Mouse (Mus musculus) heart, postnatal 0 days (tissue): ENCODE results near the gene Rora. TPM values are rescaled to one million over a fixed set of nuclear protein-coding genes. Genes with fewer than 3 reads are reported as not detected.

Experiments
- ATAC-seq: fragments of 200-750 bp; cut with Nextera tagmentation; 2 replicates; pipeline ENCODE4 v1.8.0; 2017; ENCODE audit warnings: low read depth, moderate number of reproducible peaks, moderate library complexity; ENCODE audit not compliant: insufficient read depth
- DNase-seq: peaks from one replicate; pipeline ENCODE4 v3.0.0-alpha.2; 2016; ENCODE audit warnings: low spot score
- H3K27ac ChIP-seq: fragments of 300-500 bp; sonication (generic); 2 replicates; pipeline ENCODE4 v1.5.1; 2014; ENCODE audit warnings: low read depth, mild to moderate bottlenecking
- H3K27me3 ChIP-seq: fragments of 300-500 bp; sonication (generic); 2 replicates; pipeline ENCODE4 v1.6.1; 2014; ENCODE audit warnings: low read length, mixed read lengths; ENCODE audit not compliant: control insufficient read depth, insufficient read depth
- H3K36me3 ChIP-seq: fragments of 300-500 bp; sonication (generic); replicated peaks from 2 replicates; pipeline ENCODE4 v1.6.1; 2014; ENCODE audit warnings: low read length, mixed read lengths; ENCODE audit not compliant: control insufficient read depth, insufficient read depth
- H3K4me1 ChIP-seq: fragments of 300-500 bp; sonication (generic); 2 replicates; pipeline ENCODE4 v1.6.1; 2014; ENCODE audit warnings: antibody characterized with exemption; ENCODE audit not compliant: control insufficient read depth, insufficient read depth
- H3K4me2 ChIP-seq: fragments of 300-500 bp; sonication (generic); 2 replicates; pipeline ENCODE4 v1.6.1; 2014; ENCODE audit warnings: low read depth, mild to moderate bottlenecking, low read length, moderate library complexity
- H3K4me3 ChIP-seq: fragments of 300-500 bp; sonication (generic); 2 replicates; pipeline ENCODE4 v1.5.1; 2014; ENCODE audit warnings: low read depth, low read length
- H3K9ac ChIP-seq: fragments of 300-500 bp; sonication (generic); replicated peaks from 2 replicates; pipeline ENCODE4 v1.6.1; 2014; ENCODE audit warnings: low read depth, low read length, mixed read lengths
- H3K9me3 ChIP-seq: fragments of 300-500 bp; sonication (generic); replicated peaks from 2 replicates; pipeline ENCODE4 v1.6.1; 2016; ENCODE audit warnings: low read length; ENCODE audit not compliant: control insufficient read depth
- CTCF ChIP-seq: IDR thresholded peaks from 2 replicates; pipeline ENCODE4 v1.5.1; 2016; ENCODE audit warnings: antibody characterized with exemption, control low read depth, low read depth
- EP300 ChIP-seq: IDR thresholded peaks from 2 replicates; pipeline ENCODE4 v1.6.1; 2016; ENCODE audit warnings: antibody characterized with exemption, low read depth
- WGBS: fragments of 180-500 bp; shearing (Covaris S2); extraction: QIAGEN DNeasy Blood & Tissue Kit; methylation state at CpG from one replicate; pipeline ENCODE4 v1.1.7; 2014; 5-methylcytosine and 5-hydroxymethylcytosine counted together
- polyA plus RNA-seq: library from polyadenylated mRNA; unstranded; fragments of >200 nt; fragmentation: Nextera tagmentation; extraction: Ambion mirVana; gene quantifications from 2 replicates; pipeline ENCODE4 v1.2.1, GENCODE M21; 2015
- total RNA-seq: library from RNA; depleted of rRNA; stranded (reverse); fragments of >200 nt; gene quantifications from 2 replicates; pipeline ENCODE4 v1.2.3, GENCODE M21; 2014; ENCODE audit warnings: low replicate concordance

Rora gene
- total and polyA plus RNA-seq, 2 experiments from 2014 or later: 7.9 to 9.8 TPM

DNA sequence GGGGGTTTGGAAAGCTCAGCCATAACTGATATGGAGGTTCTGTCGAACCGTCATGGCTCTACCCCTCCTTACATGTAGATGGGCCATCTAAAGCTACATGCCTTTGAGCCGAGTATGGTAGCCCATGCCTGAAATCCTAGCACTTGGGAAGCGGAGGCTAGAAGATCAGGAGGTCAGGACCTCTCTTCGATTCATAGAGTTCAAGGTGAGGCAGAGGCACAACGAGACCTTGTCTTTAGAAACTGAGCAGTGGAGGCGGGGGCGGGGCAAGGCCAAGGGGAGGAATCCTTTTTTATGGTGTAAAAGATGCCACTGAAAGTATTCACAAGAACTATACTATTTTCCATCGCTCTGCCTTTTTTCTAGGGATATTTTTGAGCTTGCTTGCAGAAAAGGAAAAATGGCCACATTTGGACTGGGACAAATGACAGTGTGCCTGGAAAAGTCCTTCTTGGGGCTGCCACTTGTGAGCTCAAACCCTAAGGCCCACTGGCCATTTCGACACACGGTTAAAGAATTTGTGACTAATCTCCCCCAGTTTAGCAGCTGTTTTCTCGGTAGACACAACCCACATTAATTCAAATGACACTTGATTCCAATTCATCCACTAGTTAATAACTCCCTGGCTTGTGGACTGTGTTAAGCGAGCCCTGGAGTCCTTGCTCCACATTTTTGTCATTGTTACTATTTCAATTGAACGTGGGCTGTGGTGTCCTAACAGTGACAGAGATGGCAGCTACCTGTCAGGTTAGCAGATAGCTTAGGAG, 679.4 kb downstream of the Rora start:
- H3K27ac ChIP-seq: no peak overlapping the region
- H3K4me1 ChIP-seq: peaks cover 6% of the 10 kb centered on the region; the same call in 1 of the 2 replicates
- 79% methylated on average over 14 of the region's 14 CpGs for WGBS
- no peak for DNase-seq
- H3K36me3 ChIP-seq: no peaks in the 10 kb centered on the region
- ATAC-seq: no peak
- no peak overlapping the region for H3K9ac ChIP-seq
- no peaks in the 10 kb centered on the region for H3K9me3 ChIP-seq
- no peak overlapping the region for H3K4me3 ChIP-seq
- H3K4me2 ChIP-seq: no peak overlapping the region
- TF ChIP-seq EP300 (no peak), CTCF (no peak)
- no peaks in the 10 kb centered on the region for H3K27me3 ChIP-seq

DNA sequence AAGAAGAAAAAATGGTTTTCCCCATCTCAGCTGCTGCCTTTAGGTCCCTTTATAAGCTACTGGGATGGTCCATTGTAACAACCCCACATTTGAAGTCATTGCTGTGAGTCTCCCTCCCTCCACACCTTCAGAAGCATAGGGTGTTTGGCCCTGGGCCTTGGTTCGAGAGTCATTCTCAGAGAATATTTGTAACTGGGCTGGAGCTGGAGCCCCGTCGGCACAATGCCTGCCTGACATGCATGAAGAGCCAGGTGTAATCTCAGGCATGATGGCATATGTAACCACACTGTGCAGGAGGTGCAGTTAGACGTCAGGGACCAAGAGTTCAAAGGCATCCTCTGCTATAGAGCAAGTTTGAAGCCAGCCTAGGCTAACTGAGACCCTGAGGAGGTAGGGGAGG, 680.1 kb downstream of the Rora start:
- Histone ChIP-seq H3K4me2 (no peak overlapping the region), H3K4me3 (no peak overlapping the region), H3K4me1 (peaks cover 6% of the 10 kb centered on the region; the same call in 1 of the 2 replicates), H3K9me3 (no peaks in the 10 kb centered on the region), H3K9ac (no peak overlapping the region), H3K27ac (no peak overlapping the region), H3K36me3 (no peaks in the 10 kb centered on the region), H3K27me3 (no peaks in the 10 kb centered on the region)
- 87% methylated on average over 4 of the region's 4 CpGs for WGBS
- TF ChIP-seq EP300: no peak
- no peak for TF ChIP-seq CTCF
- DNase-seq: no peak
- ATAC-seq: no peak

DNA sequence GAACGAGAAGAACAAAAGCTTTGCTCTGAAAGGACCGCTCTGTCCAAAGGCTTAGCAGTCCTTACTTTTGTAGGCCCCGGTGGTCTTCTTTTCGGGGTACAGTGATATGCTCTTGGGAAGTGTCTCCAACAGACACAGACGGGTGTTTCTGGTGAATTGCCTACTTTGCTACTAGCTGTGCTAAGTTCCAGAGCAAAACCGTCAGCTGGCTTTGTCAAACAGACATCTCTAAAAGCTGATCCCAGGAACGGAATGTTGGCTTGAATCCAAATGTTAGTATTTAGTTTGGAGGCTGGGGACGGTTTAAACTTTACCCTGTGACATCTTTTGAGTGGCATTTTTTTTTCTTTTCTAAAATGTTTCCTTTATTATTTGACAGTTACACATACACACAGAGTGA, 680.5 kb downstream of the Rora start:
- Histone ChIP-seq H3K9me3 (no peaks in the 10 kb centered on the region), H3K4me3 (no peak overlapping the region), H3K27ac (no peak overlapping the region), H3K9ac (no peak overlapping the region), H3K36me3 (no peaks in the 10 kb centered on the region), H3K27me3 (no peaks in the 10 kb centered on the region), H3K4me1 (peaks cover 6% of the 10 kb centered on the region; the same call in 1 of the 2 replicates), H3K4me2 (no peak overlapping the region)
- no peak for DNase-seq
- TF ChIP-seq CTCF: no peak
- no peak for TF ChIP-seq EP300
- no peak for ATAC-seq
- 46% methylated on average over 8 of the region's 8 CpGs for WGBS

DNA sequence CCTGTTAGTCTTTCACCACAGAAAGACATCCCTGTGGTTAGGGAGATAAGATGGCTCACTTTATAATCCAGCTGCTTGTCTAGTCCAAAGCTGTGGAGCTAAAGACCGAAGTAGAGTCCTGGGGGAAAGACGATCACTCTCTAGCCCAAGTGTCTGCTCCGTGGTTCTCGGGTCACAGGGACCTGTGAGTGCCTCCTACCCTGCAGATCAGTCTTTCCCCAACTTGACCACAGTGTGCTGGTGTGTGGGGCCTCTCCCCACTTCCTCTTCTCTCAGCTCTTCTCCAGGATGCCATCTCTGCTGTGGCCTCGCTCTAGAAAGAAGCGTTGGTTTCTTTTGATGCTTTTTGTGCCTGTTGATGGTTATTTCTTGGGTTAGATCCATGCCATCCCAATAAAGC, 682.5 kb downstream of the Rora start:
- Histone ChIP-seq H3K9me3 (no peaks in the 10 kb centered on the region), H3K27ac (no peak overlapping the region), H3K27me3 (no peaks in the 10 kb centered on the region), H3K4me2 (no peak overlapping the region), H3K4me1 (peaks cover 6% of the 10 kb centered on the region; the same call in 1 of the 2 replicates), H3K4me3 (no peak overlapping the region), H3K9ac (no peak overlapping the region), H3K36me3 (no peaks in the 10 kb centered on the region)
- TF ChIP-seq CTCF: no peak
- no peak for TF ChIP-seq EP300
- 80% methylated on average over 6 of the region's 6 CpGs for WGBS
- no peak for ATAC-seq
- no peak for DNase-seq

DNA sequence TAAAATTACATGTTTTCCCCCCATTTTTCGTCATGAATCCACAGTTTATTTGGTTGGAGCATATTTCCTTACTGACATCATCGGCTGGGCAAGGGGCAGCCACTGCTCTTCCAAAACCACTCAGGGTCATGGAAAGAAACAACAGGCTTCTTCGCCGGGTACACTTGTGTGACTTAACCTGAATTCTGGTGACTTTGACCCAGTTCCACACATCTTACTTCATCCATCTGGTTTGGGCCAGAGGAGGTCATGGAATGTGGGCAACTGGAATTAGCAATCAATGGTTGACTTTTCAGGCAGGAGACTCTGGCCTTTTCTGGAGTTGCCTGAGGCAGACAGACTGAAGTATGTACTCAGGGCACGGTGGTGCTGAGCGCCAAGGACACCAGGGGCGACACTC, 685.6 kb downstream of the Rora start:
- Histone ChIP-seq H3K4me2 (no peak overlapping the region), H3K4me1 (no peaks in the 10 kb centered on the region), H3K27ac (no peak overlapping the region), H3K4me3 (no peak overlapping the region), H3K9me3 (no peaks in the 10 kb centered on the region), H3K27me3 (no peaks in the 10 kb centered on the region), H3K9ac (no peak overlapping the region), H3K36me3 (no peaks in the 10 kb centered on the region)
- 84% methylated on average over 7 of the region's 7 CpGs for WGBS
- DNase-seq: no peak
- ATAC-seq: no peak
- TF ChIP-seq CTCF (no peak), EP300 (no peak)

DNA sequence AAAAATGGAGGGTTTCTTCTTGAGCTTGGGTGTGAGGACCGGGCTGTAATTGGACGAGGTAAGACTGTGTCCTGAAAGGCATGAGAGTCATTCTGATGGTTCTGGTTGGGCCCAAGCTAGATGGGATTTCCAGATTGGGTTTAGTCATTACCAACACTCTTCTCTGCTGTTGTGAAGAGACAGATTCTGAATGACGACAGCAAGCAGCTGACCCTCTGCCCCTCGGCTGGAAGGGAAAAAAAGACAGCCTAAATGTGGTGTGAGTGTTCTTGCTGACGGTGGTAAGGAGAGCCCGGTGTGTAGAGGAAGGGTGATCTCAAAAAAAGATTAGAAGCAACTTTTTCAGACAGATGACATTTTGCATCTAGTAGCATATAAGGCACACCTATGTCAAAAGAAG, 686.2 kb downstream of the Rora start:
- Histone ChIP-seq H3K4me3 (no peak overlapping the region), H3K36me3 (no peaks in the 10 kb centered on the region), H3K27ac (no peak overlapping the region), H3K27me3 (no peaks in the 10 kb centered on the region), H3K9me3 (no peaks in the 10 kb centered on the region), H3K4me1 (0 out of 2 replicates have a peak, but pooled peaks cover 1% of the 10 kb centered on the region), H3K4me2 (no peak overlapping the region), H3K9ac (no peak overlapping the region)
- TF ChIP-seq CTCF: no peak
- no peak for TF ChIP-seq EP300
- 76% methylated on average over 6 of the region's 6 CpGs for WGBS
- ATAC-seq (no peak), DNase-seq (no peak)
